Mouse (Mus musculus): ENCODE data around the gene Ppara.

Ppara gene

GRCm38 (mm10) chr15:85705013-85705528, 29.7 kb upstream of the Ppara start:
- no peak for DNase-seq (ENCODE audit: inconsistent ontology term)

DNA sequence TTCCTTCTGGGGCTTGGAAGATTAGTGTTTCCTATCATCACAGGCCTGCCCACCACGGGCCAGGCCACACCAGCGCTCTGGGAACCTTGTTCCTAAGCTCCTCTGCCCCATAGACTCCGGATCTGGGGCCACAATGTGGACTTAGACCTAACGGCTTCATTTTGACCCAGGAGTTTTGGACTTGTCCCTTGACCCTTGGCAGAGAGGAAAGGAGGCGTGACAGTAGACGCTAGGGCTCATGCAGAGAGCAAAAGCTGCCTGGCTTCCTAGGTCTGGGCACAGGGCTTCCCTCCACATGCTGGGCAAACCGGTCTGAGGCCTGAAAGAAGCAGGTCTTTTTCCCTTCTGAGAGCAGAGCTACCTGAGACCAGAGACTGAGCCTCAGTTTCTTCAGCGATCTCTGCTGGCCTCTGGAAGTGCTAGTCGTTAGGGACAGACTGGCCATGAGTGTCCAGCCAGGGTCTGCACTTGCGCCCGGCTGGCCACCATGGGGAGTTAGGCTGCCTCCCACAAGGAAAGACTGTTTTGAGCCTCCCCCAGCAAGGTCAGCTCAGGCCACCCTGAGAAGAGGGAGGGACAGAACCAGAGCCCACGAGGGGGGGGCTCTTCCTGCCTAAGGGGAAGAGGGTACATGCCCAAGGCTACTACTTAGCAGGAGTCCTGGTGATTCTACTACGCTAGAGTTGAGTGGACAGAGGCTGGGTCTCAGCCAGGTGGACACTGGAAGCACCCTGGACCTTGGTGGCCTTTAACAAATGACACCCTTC, 29.0 kb upstream of the Ppara start:
- DNase-seq (ENCODE audit: inconsistent ontology term) = peak; percentile 44

DNA sequence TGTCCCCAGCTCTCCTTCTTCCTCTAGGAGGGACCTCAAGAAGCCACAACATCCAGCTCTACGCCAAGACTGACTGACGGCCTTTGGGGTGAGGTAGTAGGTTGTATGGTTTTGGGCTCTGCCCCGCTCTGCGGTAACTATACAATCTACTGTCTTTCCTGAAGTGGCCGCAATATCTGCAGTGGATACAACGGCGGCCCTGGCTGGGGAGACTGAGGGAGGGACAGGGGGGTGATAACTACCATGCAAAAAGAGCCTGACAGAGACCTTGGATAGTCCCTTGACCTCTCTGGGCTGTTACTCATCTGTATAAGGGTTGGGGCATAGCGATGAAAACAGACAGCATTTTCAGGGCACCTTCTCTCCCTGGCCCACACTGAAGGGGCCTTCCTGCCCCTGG, 28.3 kb upstream of the Ppara start:
- no peak for DNase-seq (ENCODE audit: inconsistent ontology term)

- no peak for DNase-seq (ENCODE audit: inconsistent ontology term)
Observed at GRCm38 (mm10) chr15:85707017-85707416, 27.8 kb upstream of the Ppara start.

- DNase-seq (ENCODE audit: inconsistent ontology term) = no peak
Observed at GRCm38 (mm10) chr15:85707458-85708030, 27.2 kb upstream of the Ppara start.

- no peak for DNase-seq (ENCODE audit: inconsistent ontology term)
Observed at GRCm38 (mm10) chr15:85708217-85708616, 26.6 kb upstream of the Ppara start.

GRCm38 (mm10) chr15:85708843-85709242, 25.9 kb upstream of the Ppara start:
- DNase-seq (ENCODE audit: inconsistent ontology term) = peak; percentile 60

DNA sequence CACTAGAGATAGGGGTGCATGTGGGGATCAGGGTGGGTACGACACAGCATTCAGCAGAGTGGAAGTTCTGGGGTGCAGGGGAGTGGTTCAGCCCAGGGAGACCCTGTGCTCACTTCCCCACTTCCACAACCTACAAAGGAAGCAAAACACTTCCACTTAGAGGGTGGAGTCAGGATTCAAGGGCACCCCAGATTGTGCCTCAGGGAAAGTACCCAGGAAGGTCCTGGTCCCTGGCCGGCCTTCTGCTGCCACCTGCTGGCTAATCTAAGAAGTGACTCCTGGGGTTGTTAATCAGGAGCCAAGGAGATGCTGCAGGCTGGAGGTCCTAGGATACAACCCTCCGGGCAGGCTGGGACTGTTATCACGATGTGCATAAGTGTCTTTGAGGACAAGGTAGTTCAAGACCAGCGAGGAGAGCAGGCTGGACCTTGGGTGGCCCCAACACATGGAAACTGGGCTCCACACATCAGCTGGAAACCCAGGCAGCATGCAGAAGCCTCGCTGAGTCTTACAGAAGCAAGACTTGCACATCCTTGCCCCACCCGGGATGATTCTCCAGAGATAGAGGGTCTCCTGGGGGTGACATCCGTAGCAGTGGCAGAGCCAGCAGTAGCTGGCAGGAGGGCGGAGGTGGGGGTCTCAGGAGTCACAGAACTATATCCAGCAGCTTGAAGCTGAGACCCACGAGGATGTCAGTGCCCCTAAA, 25.4 kb upstream of the Ppara start:
- peak; percentile 85 for DNase-seq (ENCODE audit: inconsistent ontology term)

DNA sequence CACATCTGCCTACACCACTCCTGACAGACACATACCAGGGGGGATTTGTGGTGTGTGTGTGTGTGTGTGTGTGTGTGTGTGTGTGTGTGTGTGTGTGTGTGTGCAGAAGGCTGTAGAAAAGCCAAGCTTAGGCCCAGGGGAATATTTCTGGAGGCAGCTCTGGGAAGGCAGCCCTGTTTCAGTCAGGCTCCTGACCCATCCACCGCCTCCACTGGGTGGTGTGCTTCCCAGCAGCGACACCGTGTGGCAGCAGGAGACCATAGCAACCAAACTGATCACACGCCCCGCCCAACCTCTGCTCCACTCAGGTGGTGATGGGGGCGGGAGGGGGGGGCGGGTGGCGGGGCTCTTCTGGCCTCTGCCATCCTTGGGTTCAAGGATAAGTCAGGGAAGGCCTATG, 24.6 kb upstream of the Ppara start:
- peak; percentile 80 for DNase-seq (ENCODE audit: inconsistent ontology term)

GRCm38 (mm10) chr15:85710641-85711580, 23.9 kb upstream of the Ppara start:
- DNase-seq (ENCODE audit: inconsistent ontology term) = no peak

DNA sequence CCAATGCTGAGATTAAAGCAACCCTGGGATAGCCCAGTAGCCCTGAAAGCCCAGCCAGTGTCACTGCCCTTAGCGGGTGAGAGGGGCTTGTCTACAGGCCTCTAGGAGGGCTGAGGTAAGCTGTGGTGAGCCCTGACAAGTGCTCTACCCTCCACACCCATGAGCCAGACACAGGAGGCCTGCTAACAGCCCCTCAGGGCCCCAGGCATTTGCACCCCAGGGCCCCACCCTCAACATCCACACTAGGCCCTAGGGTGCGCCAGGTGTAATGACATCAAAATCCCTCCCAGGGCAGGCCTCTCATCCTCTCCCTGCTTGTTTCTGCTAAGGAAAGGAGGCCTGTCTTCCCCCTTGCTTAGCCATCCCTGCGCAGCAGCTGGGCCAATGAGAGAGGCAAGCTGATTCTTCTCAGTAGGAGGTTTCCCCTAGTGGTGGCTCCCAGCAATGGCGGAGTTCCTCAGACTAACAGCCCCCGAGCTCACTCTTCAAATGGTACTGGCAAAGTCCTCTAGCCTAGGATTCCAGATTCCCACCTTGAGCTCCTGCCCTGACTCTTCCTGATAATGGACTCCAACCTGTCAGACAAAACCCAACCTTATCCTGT, 22.1 kb upstream of the Ppara start:
- DNase-seq (ENCODE audit: inconsistent ontology term) = no peak

GRCm38 (mm10) chr15:85713417-85713816, 21.4 kb upstream of the Ppara start:
- DNase-seq (ENCODE audit: inconsistent ontology term) = no peak

DNA sequence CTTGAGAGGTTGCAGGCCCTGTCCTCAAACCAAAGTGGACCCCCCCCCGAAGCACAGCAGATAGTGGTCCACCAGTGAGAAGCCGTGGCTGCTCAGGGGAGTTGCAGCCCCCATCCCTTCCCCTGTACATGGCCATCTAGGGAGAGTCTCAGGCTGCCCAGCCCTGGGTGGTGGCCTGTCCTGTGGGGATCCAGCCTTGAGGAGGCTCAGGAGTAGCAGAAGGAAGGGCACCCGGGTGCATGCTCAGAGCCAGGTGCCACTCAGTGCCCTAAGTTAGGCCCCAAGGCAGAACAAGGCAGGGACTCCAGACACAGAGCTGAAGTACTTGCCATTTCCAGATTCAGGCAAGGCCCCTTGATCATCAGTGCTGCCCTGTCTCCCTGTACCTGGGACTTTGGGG, 19.7 kb upstream of the Ppara start:
- DNase-seq (ENCODE audit: inconsistent ontology term) = no peak

GRCm38 (mm10) chr15:85716045-85716444, 18.7 kb upstream of the Ppara start:
- peak; percentile 64 for DNase-seq (ENCODE audit: inconsistent ontology term)

- DNase-seq (ENCODE audit: inconsistent ontology term) = no peak
Observed at GRCm38 (mm10) chr15:85716591-85716990, 18.2 kb upstream of the Ppara start.

DNA sequence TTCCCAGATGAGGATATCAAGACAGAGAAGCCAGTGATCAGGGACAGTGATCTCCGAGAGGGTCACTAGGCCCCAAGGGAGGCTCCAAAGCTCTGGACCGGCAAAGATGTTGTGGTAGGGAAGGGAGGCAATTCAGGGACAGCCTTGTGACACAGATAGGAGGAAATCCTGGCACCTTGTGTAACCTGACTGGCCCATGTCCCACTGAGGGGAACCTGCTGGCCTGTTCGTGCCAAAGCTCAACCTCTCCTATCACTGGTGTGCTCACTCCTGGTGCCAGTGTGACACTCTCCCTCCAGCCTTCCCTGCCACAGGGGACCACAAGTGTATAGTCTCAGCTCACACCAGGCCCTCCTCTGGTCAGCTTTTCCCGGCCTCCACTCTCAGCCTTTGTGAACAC, 17.8 kb upstream of the Ppara start:
- no peak for DNase-seq (ENCODE audit: inconsistent ontology term)

- no peak for DNase-seq (ENCODE audit: inconsistent ontology term)
Observed at GRCm38 (mm10) chr15:85717800-85718199, 17.0 kb upstream of the Ppara start.

- no peak for DNase-seq (ENCODE audit: inconsistent ontology term)
Observed at GRCm38 (mm10) chr15:85719017-85719416, 15.8 kb upstream of the Ppara start.

- no peak for DNase-seq (ENCODE audit: inconsistent ontology term)
Observed at GRCm38 (mm10) chr15:85720366-85720841, 14.4 kb upstream of the Ppara start.

GRCm38 (mm10) chr15:85724271-85725165, 10.3 kb upstream of the Ppara start:
- no peak for DNase-seq (ENCODE audit: inconsistent ontology term)

Data from Muller cell, postnatal 12 days (primary cell).